Mouse (Mus musculus) ES-E14 (cell line): ENCODE data around the gene Cyp2d11.

Experiments used
- ZC3H11A ChIP-seq: IDR thresholded peaks from 2 replicates; pipeline ENCODE4 v1.6.1; 2012; ENCODE audit warnings: low read depth, mild to moderate bottlenecking, inconsistent platforms, low read length, borderline replicate concordance
- ZNF384 ChIP-seq: IDR thresholded peaks from 2 replicates; pipeline ENCODE4 v1.6.1; 2012; ENCODE audit warnings: low read depth, low read length, inconsistent platforms

GRCm38 (mm10) chr15:82434541-82434940 lies 40.7 kb upstream of the Cyp2d11 start:
- no peak for TF ChIP-seq ZNF384
- no peak for TF ChIP-seq ZC3H11A
